Mouse (Mus musculus) embryo, embryonic 11.5 days (tissue): ENCODE results near the gene Rgs7bp.

Source experiments
- DNase-seq: peaks from one replicate; pipeline ENCODE4 v3.0.0-alpha.2; 2012; ENCODE audit warnings: low read depth, low spot score

Rgs7bp gene

GRCm38 (mm10) chr13:105008891-105009290 is 45.8 kb downstream of the Rgs7bp start:
- no peak for DNase-seq

GRCm38 (mm10) chr13:105002831-105003157 is 51.9 kb downstream of the Rgs7bp start:
- DNase-seq, result no peak

DNA sequence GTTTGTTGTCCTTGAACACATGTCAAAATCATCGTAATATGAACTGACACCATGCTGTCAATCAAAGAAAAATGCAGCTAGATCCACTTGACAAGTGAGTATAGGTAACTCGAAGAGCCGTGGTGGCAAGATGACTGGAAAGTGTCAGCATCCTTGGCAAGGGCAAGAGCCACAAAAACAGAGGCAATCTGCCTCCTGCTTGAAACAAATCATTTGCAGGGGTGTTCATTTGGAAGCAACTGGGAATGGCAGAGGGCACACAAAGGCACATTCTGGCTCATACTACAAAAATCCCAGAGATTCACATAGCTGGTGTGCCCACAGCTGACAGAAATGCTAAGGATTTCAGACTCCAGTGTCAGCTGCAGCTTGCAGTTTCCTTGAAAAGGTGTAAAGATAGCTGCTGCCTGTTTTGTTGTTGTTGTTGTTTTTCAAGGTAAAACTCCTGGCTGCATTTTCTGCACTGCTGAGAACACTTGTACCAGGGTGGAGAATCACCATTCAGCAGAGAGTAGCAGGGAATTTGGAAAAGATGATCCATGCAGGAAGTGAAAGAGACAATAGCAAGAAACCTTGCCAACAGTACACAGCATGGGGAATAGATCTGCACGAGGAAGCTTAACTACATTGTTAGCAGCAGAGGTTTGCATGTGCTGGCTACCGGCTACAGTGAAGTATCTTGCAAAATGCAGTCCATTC is 52.4 kb downstream of the Rgs7bp start:
- DNase-seq, result no peak

DNA sequence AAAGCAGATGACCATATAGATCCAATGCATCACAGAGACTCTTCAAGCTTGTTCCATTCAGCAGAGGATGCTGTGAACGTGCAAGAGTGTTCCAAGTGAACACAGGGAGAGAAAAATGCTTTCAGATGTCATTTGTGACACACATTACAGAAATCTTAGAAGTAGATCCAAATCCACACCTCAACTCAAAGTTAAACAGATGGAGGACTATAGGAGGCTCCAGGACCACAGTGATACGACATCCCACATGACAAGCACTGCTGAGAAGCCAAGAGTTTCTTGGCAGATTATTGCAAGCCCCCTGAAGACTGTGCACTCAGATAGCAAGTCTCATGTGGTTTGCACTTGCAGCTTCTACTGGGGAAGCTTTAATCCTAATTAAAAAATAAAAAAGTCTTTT is 53.0 kb downstream of the Rgs7bp start:
- DNase-seq, result no peak

DNA sequence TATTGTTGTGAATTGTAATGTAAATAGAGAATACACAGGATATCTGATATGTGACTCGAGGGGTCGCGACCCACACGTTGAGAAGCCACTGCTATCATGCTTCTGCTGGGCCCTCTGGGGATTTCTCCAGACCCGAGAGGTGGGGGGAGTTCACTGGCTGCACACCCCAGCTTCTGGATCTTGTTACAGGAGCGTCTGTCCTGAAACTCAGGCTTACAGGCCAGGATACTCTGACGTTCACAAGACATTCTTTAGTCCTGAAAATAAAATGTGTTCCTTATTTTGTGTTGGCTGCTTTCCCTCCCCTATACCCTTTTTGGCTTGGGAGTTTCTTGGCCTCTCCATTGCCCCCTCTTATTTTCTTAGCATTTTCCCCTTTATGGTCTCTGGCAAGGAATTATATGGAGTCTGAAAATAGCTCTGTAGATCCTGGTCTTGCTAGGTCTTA is 65.9 kb downstream of the Rgs7bp start:
- DNase-seq, result no peak

GRCm38 (mm10) chr13:104988009-104988540 is 66.7 kb downstream of the Rgs7bp start:
- DNase-seq, result no peak

DNA sequence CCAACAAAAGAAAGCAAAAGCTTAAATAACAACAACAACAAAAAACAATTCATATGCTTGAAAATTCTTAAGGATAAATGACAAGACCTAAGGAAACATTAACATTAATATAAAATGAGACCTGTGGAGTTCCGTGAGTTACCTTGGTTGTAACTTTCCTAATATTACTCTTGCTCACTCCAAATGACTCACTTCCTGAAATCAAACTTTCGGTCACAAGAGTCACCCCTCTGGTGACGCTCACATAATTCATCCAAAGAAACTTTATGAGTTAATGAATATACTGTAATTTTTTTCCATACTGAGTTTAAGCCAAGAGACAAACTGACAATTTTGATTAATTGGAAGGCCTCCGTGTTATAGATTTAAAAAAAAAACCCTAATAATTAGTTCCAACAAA is 69.0 kb downstream of the Rgs7bp start:
- no peak for DNase-seq

DNA sequence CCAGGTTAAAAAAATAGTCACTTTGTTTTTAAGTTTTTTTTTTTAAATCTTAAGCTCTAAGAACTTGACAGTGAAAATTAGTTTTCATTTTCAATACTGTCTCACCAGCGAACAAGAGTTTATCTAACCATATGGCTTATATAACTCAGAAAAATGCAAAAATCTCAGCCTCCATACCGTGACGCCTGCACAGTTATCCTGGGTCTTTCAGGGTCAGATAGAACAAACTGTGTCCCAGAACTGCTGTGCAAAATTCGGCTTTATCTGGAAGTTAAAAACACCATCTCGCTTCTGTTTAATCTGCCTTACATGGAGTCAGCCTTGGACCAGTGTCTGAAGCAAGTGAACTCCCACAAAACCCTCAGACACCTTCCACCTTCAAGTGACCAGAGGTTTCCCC is 70.7 kb downstream of the Rgs7bp start:
- DNase-seq, result no peak

- DNase-seq, result no peak
These were observed 71.9 kb downstream of the Rgs7bp start for GRCm38 (mm10) chr13:104982781-104983353.

- DNase-seq, result no peak
These were observed 76.6 kb downstream of the Rgs7bp start for GRCm38 (mm10) chr13:104978176-104978575.

- no peak for DNase-seq
These were observed 87.2 kb downstream of the Rgs7bp start for GRCm38 (mm10) chr13:104967486-104967885.

DNA sequence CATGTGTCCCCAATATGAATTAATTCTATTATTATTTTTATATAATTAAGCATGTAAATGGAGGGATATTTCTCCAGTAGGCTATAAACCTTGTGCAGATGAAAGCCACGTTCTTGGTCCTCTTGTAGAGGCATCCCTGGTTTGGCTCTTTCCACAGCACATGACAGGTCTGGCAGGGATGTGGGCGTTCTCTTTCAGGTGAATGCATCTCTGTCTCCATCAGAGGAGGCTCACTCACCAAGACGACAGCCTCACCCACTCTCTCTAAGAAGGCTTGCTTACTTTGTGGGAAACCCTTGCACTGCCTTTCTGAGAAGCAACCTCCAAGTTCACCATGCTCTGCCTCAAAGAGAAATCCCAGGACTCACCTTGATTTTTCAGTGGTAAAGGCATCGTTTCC is 91.0 kb downstream of the Rgs7bp start:
- DNase-seq, result no peak

DNA sequence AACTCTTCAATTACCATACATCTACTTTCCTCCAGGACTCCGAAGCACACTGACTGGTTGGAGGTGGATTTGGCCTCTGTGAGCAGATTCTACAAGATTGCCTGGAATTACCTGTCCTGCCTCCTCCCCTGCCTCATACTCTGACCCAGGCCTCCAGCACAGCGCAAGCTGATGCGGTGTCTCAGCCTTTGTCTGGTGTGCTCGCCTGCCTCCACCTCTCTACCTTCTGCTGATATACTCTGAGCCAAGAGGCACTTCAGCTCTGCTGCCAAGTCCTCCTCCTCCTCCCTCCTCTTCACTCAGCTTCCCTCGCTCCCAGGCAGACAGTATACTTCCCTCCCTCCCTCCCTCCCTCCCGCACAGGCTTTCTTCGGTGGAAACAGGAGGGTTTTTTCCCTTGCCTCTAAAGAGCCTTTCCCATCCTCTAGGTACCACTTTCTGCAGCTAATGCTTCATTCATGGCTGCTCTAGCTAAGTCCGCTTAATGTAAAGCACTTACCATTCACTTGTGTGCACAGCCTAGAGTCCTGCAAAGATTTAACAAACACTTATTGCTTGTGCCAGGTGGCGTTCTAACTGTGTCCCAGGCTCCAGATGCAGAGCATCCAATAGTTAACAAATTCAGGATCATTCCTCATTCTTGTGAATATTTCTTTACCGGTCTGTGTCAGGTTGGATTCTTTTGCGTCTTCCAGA is 91.9 kb downstream of the Rgs7bp start:
- DNase-seq, result no peak

DNA sequence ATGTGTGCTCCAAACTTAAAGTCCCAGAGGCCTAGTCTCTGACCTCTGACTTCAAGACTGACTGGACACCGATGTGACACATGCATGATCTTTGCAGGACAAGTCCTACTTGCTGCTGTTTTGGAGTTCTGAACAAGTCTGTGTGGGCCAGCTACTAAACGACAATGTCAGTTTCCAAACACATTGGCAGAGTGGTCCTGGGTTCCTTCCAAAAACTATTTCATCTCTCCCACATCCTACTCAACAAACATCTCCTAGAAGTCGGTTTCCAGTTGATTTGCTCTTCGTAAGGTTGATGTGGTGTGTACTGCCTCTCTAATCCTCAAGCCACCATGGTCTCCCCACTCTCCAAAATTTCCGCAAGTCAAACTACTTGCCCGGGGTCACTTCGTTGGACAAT is 92.6 kb downstream of the Rgs7bp start:
- no peak for DNase-seq

GRCm38 (mm10) chr13:104960951-104961715 is 93.6 kb downstream of the Rgs7bp start:
- DNase-seq, result no peak

DNA sequence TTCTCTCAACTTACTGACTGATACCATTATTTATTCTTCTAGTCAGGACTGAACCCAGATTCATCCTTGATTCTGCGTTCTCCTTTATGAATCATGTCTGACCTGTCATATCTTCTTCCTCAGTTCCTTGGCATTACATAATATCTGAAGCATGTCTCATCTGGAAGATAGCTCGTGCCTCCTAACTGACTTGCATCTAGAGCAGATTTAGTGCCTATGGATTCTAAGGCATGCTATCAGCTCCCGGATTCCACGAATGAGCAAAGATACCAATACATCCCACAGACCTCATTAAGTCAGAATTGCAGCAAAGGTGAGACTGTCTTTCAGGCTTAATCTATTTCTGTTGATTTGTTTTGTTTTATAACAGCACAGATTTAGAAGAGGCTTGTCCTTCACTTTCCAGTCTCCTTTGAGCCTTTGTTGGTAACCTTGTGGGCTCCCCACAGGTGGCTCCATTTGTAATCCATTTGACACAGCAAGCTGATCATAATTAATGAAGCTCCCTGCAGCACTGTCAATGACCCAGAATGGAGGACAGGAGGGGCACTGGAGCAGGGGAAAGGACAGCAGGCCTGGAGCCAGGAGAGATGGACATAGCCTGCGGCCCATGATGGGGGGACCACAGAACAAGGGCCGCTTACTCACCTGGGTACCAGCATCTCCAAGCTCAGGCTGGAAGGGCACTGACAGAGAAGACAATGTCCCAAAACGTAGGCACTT is 94.4 kb downstream of the Rgs7bp start:
- DNase-seq, result no peak

DNA sequence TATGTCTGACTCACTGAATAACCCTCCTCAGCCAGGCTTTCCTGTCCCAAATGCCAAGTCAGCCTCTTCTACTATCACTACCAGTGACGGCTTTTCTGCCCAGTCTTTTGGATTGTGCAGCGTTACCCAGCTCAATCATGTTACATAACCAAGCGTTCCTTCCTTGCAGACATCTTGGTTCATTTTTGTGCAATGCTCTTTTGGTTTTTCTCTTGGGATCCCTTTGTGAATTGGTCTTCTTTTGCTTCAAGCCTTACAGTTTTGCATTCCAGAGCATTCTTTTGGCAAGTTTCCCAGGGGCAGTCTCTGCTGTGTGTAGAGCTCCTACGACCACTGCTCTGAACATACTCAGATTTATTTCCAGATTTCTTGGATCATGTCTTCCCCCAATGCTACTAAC is 95.0 kb downstream of the Rgs7bp start:
- DNase-seq, result no peak

- DNase-seq, result peak; percentile 81
These were observed 106.8 kb downstream of the Rgs7bp start for GRCm38 (mm10) chr13:104947958-104948357.

DNA sequence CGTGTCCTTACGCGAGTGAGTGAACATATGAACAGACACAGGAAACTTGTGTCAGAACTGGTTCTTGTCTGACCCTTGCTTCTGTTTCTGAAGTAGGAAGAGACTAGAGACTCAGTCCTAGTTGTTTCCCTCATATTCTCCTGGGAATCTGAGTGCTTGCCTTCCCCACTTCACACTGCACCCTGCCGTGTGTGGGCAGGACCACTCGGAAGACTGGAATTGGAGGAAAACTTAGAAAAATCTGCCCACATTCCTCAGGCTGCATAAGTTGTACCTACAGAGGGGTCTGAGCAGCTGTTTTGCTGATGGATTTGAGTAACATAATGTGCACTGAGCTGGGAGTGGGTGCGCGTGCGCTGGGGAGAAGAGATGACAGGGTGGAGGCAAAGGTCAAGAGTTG is 114.2 kb downstream of the Rgs7bp start:
- no peak for DNase-seq

DNA sequence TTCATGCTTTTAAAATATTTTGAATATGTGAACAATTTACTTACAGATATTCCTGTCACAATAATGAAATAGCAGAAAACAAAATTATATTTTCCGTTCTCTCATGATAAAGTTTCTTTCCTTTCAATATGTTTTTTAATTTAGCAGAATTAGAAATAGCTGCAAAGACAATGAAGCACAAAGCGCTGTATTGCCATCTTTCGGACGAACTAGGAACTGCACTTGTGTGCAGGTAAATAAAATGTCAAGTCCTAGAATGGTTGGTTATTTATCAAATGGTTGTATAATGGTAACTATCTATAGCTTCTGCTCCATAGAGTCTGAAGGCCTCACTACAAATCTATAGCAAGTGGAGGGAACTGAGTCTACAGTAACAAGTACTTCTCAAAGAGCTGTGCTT is 114.9 kb downstream of the Rgs7bp start:
- peak; percentile 54 for DNase-seq

- DNase-seq, result no peak
These were observed 115.7 kb downstream of the Rgs7bp start for GRCm38 (mm10) chr13:104938966-104939593.
